Mouse (Mus musculus) heart, adult 18-20 months (tissue): ENCODE data around the gene Gan. TPM values are rescaled to one million over a fixed set of nuclear protein-coding genes. Genes with fewer than 3 reads are reported as not detected.

Experiments
- DNase-seq, 2 experiments: peaks; one replicate each; pipeline ENCODE4 v3.0.0; 2021 to 2022; ENCODE audit warnings: mixed read lengths in 1 of 2
- total RNA-seq, 2 experiments: library from RNA; stranded (reverse); gene quantifications; 2 replicates each; pipeline ENCODE4 v1.2.3; 2021

Gan gene
- total RNA-seq, 2 experiments from 2014 or later: 4.0 to 5.3 TPM

- no peak for DNase-seq
Observed at GRCm38 (mm10) chr8:117252650-117253049, 94.7 kb downstream of the Gan start.

GRCm38 (mm10) chr8:117253390-117254269 is 95.7 kb downstream of the Gan start:
- no peak for DNase-seq

GRCm38 (mm10) chr8:117254496-117254895 is 96.6 kb downstream of the Gan start:
- no peak for DNase-seq

GRCm38 (mm10) chr8:117256292-117256938 is 98.5 kb downstream of the Gan start:
- peak; percentile 93 to 97 for DNase-seq

- peak; percentile 40 to 65 for DNase-seq
Observed at GRCm38 (mm10) chr8:117257029-117257820, 99.3 kb downstream of the Gan start, which contains the start of gene Cmip. Gene Cmip (plus strand): TSS chr8:117257064.

- DNase-seq: peak; percentile 59 to 62
Observed at GRCm38 (mm10) chr8:117257821-117258575, 100.1 kb downstream of the Gan start.

- no peak for DNase-seq
Observed at GRCm38 (mm10) chr8:117258576-117259040, 100.7 kb downstream of the Gan start.

- no peak for DNase-seq
Observed at GRCm38 (mm10) chr8:117259431-117260001, 101.6 kb downstream of the Gan start.

GRCm38 (mm10) chr8:117260234-117260929 is 102.4 kb downstream of the Gan start:
- DNase-seq: no peak

- DNase-seq: no peak
Observed at GRCm38 (mm10) chr8:117260930-117261475, 103.1 kb downstream of the Gan start.

GRCm38 (mm10) chr8:117261702-117262101 is 103.8 kb downstream of the Gan start:
- DNase-seq: no peak

- no peak for DNase-seq
Observed at GRCm38 (mm10) chr8:117262685-117263084, 104.8 kb downstream of the Gan start.

- no peak for DNase-seq
Observed at GRCm38 (mm10) chr8:117263442-117263841, 105.5 kb downstream of the Gan start.

- DNase-seq: no peak
Observed at GRCm38 (mm10) chr8:117265079-117265478, 107.1 kb downstream of the Gan start.

Other genes starting within 250 kb of the Gan start
- 10 to 100 TPM; 70.9 to 92.4 TPM for gene Cmc2, start 236.7 kb upstream of the Gan start, total RNA-seq
- gene Cenpn, start 236.4 kb upstream of the Gan start, total RNA-seq: under 1 TPM; 0.25 to 0.69 TPM
- gene Atmin, start 214.7 kb upstream of the Gan start, total RNA-seq: 10 to 100 TPM; 15.5 to 16.2 TPM
- under 1 TPM; 0.42 to 0.49 TPM for gene 1700030J22Rik, start 179.2 kb upstream of the Gan start, total RNA-seq
- gene Gcsh, start 164.6 kb upstream of the Gan start, total RNA-seq: 10 to 100 TPM; 62.1 to 63.3 TPM
- not detected for gene Pkd1l2, start 75.7 kb upstream of the Gan start, total RNA-seq
- under 1 TPM in 1 of 2 experiments, not detected in 1; 0.15 TPM for gene Bco1, start 62.3 kb upstream of the Gan start, total RNA-seq
- gene Cmip, start 98.9 kb downstream of the Gan start, total RNA-seq: 10 to 100 TPM; 17.6 to 22.3 TPM